Mouse (Mus musculus) frontal cortex, postnatal 10 days (tissue): ENCODE results near the gene Armc3.
A peak's percentile ranks its signal among the peaks of the same experiment; 100 is the strongest.
"Not testable (repeated sequence)": the region's sequence is repeated elsewhere in the genome, so short reads cannot be mapped to it uniquely, and the experiment has no call there.

Experiments used
- DNase-seq, 2 experiments: peaks; one replicate each; pipeline ENCODE4 v3.0.0; 2022; ENCODE audit warnings: low spot score in 2 of 2, mixed read lengths in 1 of 2

Gene Armc3

GRCm38 (mm10) chr2:19274583-19274982 is 75.5 kb downstream of the Armc3 start:
- no peak for DNase-seq

- peak; percentile 54 to 73 for DNase-seq
These were observed 76.8 kb downstream of the Armc3 start for GRCm38 (mm10) chr2:19275602-19276539.

- DNase-seq = no peak
These were observed 81.2 kb downstream of the Armc3 start for GRCm38 (mm10) chr2:19280331-19280730.

GRCm38 (mm10) chr2:19292366-19292765 is 93.3 kb downstream of the Armc3 start:
- DNase-seq = no peak

- no peak for DNase-seq
These were observed 101.4 kb downstream of the Armc3 start for GRCm38 (mm10) chr2:19300345-19301089.

- no peak for DNase-seq
These were observed 102.1 kb downstream of the Armc3 start for GRCm38 (mm10) chr2:19301251-19301650.

- not testable (repeated sequence) for DNase-seq
These were observed 104.0 kb downstream of the Armc3 start for GRCm38 (mm10) chr2:19303087-19303486.

GRCm38 (mm10) chr2:19310498-19310897 is 111.4 kb downstream of the Armc3 start:
- no peak for DNase-seq

- no peak for DNase-seq
These were observed 117.0 kb downstream of the Armc3 start for GRCm38 (mm10) chr2:19316056-19316455.

GRCm38 (mm10) chr2:19316691-19317090 is 117.6 kb downstream of the Armc3 start:
- no peak for DNase-seq

GRCm38 (mm10) chr2:19317151-19317812 is 118.2 kb downstream of the Armc3 start:
- not testable (repeated sequence) for DNase-seq

- no peak for DNase-seq
These were observed 119.4 kb downstream of the Armc3 start for GRCm38 (mm10) chr2:19318499-19318898.

GRCm38 (mm10) chr2:19319284-19319683 is 120.2 kb downstream of the Armc3 start:
- no peak for DNase-seq

GRCm38 (mm10) chr2:19322448-19322847 is 123.3 kb downstream of the Armc3 start:
- no peak for DNase-seq

GRCm38 (mm10) chr2:19326376-19326775 is 127.3 kb downstream of the Armc3 start:
- no peak for DNase-seq

GRCm38 (mm10) chr2:19327811-19328210 is 128.7 kb downstream of the Armc3 start:
- no peak for DNase-seq

GRCm38 (mm10) chr2:19343901-19344635 is 145.0 kb downstream of the Armc3 start:
- DNase-seq = peak; percentile 45 to 51

GRCm38 (mm10) chr2:19344636-19345413 is 145.7 kb downstream of the Armc3 start:
- DNase-seq = peak; percentile 63 to 84

- no peak for DNase-seq
These were observed 146.4 kb downstream of the Armc3 start for GRCm38 (mm10) chr2:19345414-19345964.

GRCm38 (mm10) chr2:19348454-19348853 is 149.4 kb downstream of the Armc3 start:
- no peak for DNase-seq
